Mouse (Mus musculus) ES-CJ7 (cell line): ENCODE data around the gene Fbxl8.

Source experiments
- DNase-seq: peaks from one replicate; pipeline ENCODE4 v3.0.0; 2011; ENCODE audit warnings: low read depth, low spot score

Gene Fbxl8

GRCm38 (mm10) chr8:105303874-105304273, 39.4 kb downstream of the Fbxl8 start:
- no peak for DNase-seq

DNA sequence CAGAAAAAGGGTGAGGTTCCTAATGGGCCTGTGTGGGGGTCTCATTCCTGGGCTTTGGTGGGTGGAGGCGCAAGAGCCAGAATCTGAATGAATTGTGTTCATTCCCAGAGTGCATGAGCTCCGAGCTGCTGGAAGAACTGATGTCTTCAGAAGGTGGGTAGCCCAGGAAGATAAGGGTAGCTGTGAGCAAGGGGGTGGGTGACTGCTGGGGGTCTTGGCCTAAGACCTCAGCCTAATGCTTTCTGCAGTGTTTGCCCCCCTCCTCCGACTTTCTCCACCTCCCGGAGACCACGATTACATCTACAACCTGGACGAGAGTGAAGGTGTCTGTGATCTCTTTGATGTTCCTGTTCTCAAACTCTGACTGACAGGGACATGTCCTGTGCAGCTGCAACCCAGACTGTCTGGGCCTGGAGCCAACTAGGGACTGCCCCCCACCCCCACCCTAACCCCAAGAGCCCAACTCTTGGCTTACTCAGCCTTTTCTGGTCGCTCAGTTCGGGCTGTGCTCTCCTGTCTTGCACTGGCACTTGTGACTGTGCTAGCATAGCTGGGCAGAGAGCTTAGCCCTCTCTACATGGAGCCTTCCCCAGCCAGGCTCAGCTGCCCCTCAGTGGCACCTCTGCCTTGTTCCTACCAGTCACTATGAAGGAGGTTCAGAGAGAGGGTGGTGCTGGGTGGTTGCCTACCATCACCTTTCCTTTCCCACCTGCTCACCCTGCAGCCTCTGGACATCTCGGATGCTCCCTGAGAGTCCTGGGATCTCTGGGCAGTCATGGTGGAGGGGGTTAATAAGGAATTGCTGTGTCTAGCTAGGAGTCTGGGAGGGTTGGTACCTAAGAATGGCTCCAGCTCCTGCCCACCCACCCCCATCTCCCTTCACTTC, 40.1 kb downstream of the Fbxl8 start:
- no peak for DNase-seq

DNA sequence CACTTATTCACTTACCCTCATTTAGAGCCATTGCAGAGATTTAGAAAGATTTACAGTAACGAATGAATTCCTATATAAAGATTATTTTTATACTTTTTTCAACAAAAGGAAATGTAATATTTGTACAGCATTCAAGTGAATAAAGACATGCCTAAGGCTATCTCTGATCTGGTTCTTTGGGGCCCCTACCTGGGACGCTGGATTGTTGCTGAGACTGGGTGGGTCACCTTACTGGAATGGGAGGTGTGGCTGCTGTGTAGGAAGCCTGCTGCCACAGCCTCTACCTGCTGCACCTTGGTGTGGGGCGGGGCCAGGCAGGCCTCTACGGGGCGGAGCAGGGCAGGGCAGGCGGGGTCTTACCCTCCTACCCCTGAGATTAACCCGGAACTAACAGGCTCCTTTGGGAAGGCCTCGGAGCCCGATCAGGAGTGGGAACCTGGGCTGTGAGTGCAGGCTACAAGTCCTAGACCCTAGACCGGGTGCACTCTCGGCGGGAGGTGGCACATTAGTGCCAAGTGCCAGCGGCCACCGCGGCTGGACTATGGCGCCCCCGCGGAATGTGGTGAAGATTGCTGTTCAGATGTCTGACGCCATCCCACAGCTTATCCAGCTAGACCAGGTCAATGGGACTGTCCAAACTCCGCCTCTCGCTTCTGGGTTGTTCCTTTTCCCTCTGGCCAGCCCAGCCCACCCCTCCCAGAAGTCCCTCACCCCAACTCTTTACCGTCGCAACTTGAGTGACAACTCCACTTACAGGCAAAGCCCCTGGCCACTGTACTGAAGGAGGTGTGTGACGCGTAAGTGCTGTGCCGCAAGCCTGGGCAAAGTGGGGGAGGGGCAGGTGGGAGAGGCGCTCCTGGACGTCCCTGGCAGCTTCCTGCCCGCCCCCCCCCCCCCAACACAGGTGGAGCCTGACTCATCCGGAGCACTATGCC, 41.0 kb downstream of the Fbxl8 start, which contains the start of gene Elmo3:
TSS of gene Elmo3 (plus strand) at position 391 of the 935 bp plus-strand sequence.
- peak; percentile 88 for DNase-seq

DNA sequence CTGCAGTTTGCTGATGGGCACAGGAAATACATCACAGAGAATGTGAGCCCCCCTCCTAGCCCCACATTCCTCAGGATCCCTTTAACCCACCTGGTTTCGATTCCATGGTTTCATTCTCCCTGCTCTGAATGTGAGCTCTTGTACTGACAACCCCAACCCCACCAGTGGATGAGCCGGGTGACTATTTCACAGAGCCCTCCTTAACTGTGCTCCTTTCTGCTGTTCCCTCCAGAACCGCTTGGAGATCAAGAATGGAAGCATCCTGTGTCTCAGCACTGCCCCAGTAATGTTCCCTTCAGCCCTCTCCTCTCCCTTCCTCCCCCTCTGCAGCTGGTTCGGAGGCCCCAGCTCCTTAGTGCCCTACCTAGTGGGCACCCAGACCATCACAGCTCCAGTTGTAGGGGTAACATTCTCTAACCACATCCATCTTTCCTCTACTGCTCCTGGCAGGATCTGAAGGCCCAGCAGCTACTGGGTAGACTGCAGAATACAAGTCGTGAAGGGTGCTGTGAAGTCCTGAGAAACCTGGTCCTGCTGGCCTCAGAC, 41.8 kb downstream of the Fbxl8 start:
- no peak for DNase-seq

- DNase-seq, result no peak
Measured at GRCm38 (mm10) chr8:105307670-105308069, 43.2 kb downstream of the Fbxl8 start.

GRCm38 (mm10) chr8:105308428-105308827, 44.0 kb downstream of the Fbxl8 start:
- no peak for DNase-seq

DNA sequence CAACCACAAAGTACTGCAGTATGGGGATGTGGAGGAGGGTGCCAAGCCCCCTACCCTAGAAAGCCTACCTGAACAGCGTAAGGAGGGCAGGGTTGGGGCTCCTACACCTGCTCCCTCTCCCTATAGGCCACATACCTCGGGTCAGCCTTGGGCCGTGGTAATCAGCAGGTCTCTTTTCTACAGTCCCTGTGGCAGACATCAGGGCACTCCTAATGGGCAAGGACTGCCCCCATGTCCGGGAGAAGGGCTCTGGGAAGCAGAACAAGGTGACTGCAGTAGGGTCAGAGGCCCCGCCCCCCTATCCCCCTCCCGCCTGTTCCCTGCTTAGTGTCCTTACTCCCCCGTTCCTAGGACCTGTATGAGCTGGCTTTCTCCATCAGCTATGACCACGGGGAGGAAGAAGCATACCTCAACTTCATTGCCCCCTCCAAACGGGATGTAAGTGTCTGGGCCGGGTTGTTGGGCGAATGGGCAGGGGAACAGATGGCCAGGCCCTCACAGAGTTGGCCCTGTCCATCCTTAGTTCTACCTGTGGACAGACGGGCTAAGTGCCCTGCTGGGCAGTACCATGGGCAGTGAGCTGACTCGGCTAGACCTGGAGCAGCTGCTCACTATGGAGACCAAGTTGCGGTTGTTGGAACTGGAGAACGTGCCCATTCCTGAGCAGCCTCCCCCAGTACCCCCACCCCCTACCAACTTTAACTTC, 44.8 kb downstream of the Fbxl8 start:
- no peak for DNase-seq

DNA sequence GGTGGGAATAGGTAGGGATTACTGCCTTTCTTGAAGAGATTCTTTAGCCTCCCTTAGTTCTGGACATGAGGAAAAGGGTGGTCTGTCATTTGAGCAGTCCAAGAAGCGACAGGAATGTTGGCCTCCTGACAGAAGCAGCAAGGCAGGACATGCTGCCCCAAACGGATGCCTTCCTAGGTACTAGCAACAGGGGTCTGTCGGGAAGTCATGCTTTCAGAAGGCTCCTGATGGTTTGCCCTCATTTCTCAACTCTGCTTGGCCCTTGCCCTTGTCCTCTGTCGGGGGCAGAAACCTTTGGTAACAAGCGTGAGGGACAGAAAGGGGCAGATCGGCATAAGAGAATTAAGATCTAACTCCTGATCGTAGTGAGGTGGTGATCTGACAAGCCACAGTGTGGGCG, 45.7 kb downstream of the Fbxl8 start:
- DNase-seq, result no peak

DNA sequence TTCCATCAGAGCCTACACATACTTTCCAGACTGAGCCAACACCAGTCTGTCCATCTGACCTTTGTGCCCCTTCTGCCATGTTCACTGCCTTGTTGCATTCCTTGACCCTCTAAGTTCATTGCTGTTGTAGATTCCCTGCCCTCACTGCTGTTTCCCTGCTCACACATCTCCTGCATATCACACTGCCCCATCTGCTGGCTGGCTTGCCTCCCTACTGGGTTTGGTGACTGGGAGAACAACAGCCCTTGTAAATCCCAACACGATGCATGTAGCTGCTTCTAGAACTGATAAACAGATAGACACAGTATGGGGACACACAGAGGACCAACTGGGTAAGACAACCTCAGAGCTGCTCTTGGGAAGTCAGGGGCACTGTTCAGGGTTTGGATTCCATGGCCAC, 47.3 kb downstream of the Fbxl8 start:
- DNase-seq, result no peak

- DNase-seq, result no peak
Measured at GRCm38 (mm10) chr8:105312891-105313481, 48.5 kb downstream of the Fbxl8 start.

GRCm38 (mm10) chr8:105313622-105314402, 49.4 kb downstream of the Fbxl8 start:
- no peak for DNase-seq

DNA sequence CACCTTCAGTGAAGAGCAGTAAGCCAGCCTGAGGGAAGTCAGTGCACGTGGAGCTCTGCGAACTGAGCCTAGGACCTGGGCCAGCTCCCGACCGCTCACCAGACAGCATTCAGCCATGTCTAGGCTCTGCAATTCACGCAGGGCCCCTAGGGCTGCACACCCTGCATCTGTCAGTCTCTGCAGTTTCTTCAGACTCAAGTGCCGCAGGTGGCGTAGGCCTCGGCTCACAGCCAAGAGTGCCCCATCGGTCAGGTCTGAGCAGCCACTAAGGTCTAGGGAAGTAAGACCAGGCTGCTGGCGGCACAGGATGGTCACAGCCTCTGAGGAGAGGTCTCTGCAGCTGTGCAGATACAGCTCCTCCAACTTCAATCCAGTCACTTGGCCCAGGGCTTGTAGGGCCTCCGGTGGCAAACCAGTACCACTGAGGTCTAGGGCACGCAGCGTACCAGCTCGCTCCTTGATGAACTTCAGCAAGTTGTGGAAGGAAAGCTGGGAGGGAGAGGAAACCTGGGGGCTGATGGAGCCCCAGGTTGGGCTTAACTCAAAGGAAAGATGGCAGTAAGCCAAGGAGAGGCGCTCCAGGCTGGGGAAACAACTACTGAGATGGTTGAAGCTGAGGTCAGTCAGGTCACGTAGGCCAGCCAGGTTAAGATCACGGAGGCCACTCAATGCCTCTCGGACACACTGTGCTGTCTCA, 50.8 kb downstream of the Fbxl8 start:
- no peak for DNase-seq

- DNase-seq, result no peak
Measured at GRCm38 (mm10) chr8:105317941-105318340, 53.5 kb downstream of the Fbxl8 start.

DNA sequence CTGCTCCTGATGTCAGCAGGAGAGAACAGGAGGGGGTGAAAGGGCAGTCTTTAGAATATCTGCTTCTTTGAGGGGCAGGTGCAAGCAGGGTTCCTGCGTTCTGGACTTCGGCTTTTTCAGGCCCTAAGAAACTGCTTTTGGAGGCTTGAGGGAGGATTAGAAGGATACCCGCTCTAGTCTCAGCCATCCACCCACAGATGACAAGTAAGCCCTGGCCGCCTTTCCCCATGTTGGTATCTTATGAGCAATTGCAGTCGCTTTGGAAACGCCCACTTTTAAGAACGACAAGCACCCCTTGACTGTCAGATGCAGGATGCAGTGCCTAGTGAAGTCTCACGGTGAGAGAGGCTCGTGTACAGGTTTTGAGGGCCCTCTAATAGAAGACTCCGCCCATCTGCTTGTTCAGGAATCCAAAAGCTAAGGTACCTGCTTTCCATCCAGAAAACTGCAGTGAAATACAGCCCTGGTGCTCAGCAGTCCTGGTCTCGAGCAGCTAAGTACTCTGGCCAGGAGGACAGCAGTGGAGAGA, 54.3 kb downstream of the Fbxl8 start:
- no peak for DNase-seq
